ENCODE assay signal across 8 mouse cellular contexts in the genomic region with DNA sequence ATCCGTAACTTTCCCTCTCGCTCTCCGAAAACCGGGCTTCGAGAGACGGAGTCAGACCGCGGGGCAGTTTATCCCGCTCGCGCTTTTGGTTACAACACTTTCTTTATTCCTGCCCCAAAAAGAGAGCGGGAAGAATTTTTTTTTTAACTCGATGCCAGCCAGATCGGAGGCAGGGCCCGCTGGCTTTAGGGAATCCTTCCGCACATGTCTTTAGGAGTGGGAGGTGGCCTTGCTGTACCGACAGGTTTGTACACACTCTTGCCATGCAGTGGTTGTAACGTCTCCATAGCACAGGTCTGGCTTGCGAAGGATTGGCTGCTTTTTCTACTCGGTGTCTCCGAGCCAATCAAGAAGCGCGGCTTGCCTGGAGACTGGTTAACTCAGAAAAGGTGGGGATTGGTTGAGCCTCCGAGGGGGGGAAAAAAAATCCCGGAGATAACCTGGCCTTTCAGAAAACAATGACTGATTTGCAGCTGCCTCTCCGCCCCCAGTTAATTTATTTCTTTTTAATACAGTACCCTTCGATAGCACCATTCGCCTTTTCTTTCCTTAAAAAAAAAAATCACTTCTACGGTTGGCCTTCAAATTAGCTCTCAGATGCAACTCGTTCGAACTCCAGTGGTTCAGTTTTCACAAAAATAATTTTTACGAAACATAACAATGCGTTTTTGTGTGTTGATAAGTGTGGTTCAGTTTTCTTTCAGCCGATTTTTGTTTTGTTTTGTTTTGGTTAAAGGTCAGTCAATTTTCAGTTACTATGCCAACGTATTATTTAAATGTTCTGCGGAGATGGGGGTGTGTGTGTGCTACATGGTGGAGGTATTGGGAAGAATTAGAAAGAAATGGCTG. TPM values are rescaled to one million over a fixed set of nuclear protein-coding genes. Genes with fewer than 3 reads are reported as not detected.
DNase-seq lines count a peak whose midpoint lies in the region; ATAC-seq and TF ChIP-seq lines count a peak whose summit lies in the region.

No protein-coding gene starts in this region.

- 0 out of 4 replicates have a peak, but pooled peaks of 1 of the 2 experiments have one; percentile 28 for TF ChIP-seq EP300 in MEL (IDR thresholded peaks at IDR 0.05; ENCODE audit: low read depth in 1 of 2, low read length in 2 of 2)

- H3K36me3 ChIP-seq in MEL (ENCODE audit: control insufficient read depth in 1 of 2, insufficient read depth in 2 of 2, low read length in 2 of 2), result peaks cover 0 to 15% of the 10 kb centered on the region in 2 experiments; a peak in 2 of 4 replicates
- H3K36me3 ChIP-seq in forebrain, embryonic 16.5 days (ENCODE audit: control insufficient read depth, insufficient read depth), result no peaks in the 10 kb centered on the region
- H3K36me3 ChIP-seq in neural tube, embryonic 15.5 days, result no peaks in the 10 kb centered on the region

- no peaks in the 10 kb centered on the region for H3K9me3 ChIP-seq in MEL (replicated peaks; ENCODE audit: insufficient read depth, low read length)
- no peaks in the 10 kb centered on the region for H3K9me3 ChIP-seq in forebrain, embryonic 16.5 days (ENCODE audit: control insufficient read depth, low read length)
- H3K9me3 ChIP-seq in neural tube, embryonic 15.5 days (replicated peaks), result no peaks in the 10 kb centered on the region

- intact Hi-C loops in heart, postnatal 25 days (cut with DNase I), result loop anchor here (5.0 kb wide), 3 partner anchors 68 to 363 kb away; partner anchors contain the start of genes Pds5a, Smim14 and Ube2k

- no peaks in the 10 kb centered on the region for H3K27me3 ChIP-seq in MEL (ENCODE audit: control insufficient read depth in 1 of 2, insufficient read depth in 2 of 2, low read length in 2 of 2)
- no peaks in the 10 kb centered on the region for H3K27me3 ChIP-seq in cerebellum, adult 2 months (ENCODE audit: control insufficient read depth, insufficient read depth, low read length)
- no peaks in the 10 kb centered on the region for H3K27me3 ChIP-seq in forebrain, embryonic 16.5 days (replicated peaks; ENCODE audit: control insufficient read depth, insufficient read depth, low read length)
- no peaks in the 10 kb centered on the region for H3K27me3 ChIP-seq in neural tube, embryonic 15.5 days (replicated peaks)

- peaks cover 0 to 14% of the 10 kb centered on the region in 2 experiments; a peak in 2 of 4 replicates for H3K4me1 ChIP-seq in MEL (ENCODE audit: control insufficient read depth in 1 of 2, insufficient read depth in 2 of 2, low read length in 2 of 2)
- H3K4me1 ChIP-seq in cerebellum, adult 2 months (ENCODE audit: control insufficient read depth, insufficient read depth, low read length), result no peaks in the 10 kb centered on the region
- H3K4me1 ChIP-seq in forebrain, embryonic 16.5 days (replicated peaks; ENCODE audit: control insufficient read depth, insufficient read depth, low read length), result peaks cover 7% of the 10 kb centered on the region
- H3K4me1 ChIP-seq in lung, adult 2 months (ENCODE audit: control insufficient read depth, insufficient read depth, low read length), result peaks cover 5% of the 10 kb centered on the region
- peaks cover 12% of the 10 kb centered on the region for H3K4me1 ChIP-seq in neural tube, embryonic 15.5 days

- peak overlapping the region; percentile 60 for H3K4me2 ChIP-seq in forebrain, embryonic 16.5 days (ENCODE audit: low read length)
- peak overlapping the region; percentile 75 for H3K4me2 ChIP-seq in neural tube, embryonic 15.5 days

- peak; percentile 88 for ATAC-seq in forebrain, embryonic 16.5 days
- peak; percentile 91 for ATAC-seq in neural tube, embryonic 15.5 days (ENCODE audit: low FRiP score)

- no peak for TF ChIP-seq CTCF in MEL (IDR thresholded peaks at IDR 0.05 in 2 of 3, conservative IDR thresholded peaks at IDR 0.05 in 1 of 3; ENCODE audit: control insufficient read depth in 1 of 3, insufficient read depth in 1 of 3, low read depth in 2 of 3, low read length in 3 of 3, poor library complexity in 1 of 3, severe bottlenecking in 1 of 3)
- TF ChIP-seq CTCF in cerebellum, adult 2 months (IDR thresholded peaks at IDR 0.05; ENCODE audit: borderline replicate concordance, insufficient read depth, low read depth, low read length), result no peak
- TF ChIP-seq CTCF in lung, adult 2 months (IDR thresholded peaks at IDR 0.05; ENCODE audit: insufficient read depth, low read length), result no peak

- peaks cover 20% of the 10 kb centered on the region for H3K79me2 ChIP-seq in MEL (ENCODE audit: control insufficient read depth, insufficient read depth, low read length, poor library complexity)

- TF ChIP-seq RAD21 in MEL (IDR thresholded peaks at IDR 0.05; ENCODE audit: low read depth, low read length), result no peak

- peak; percentile 98 for DNase-seq in MEL (ENCODE audit: low read depth, low spot score)
- peak; percentile 85 to 93 for DNase-seq in cerebellum, adult 2 months
- peak; percentile 78 for DNase-seq in heart, postnatal 25 days (ENCODE audit: low spot score)
- peak; percentile 89 for DNase-seq in layer of hippocampus, adult 11-12 months (ENCODE audit: low spot score)
- peak; percentile 83 for DNase-seq in lung, adult 2 months
- DNase-seq in testis, postnatal 10 days (ENCODE audit: low spot score), result peak; percentile 82

- peak; percentile 51 to 90; a peak in 3 of 4 replicates for TF ChIP-seq POLR2A in MEL (IDR thresholded peaks at IDR 0.05; ENCODE audit: control insufficient read depth in 1 of 2, insufficient read depth in 1 of 2, low read depth in 1 of 2, low read length in 2 of 2, poor library complexity in 1 of 2)
- TF ChIP-seq POLR2A in cerebellum, adult 2 months (IDR thresholded peaks at IDR 0.05; ENCODE audit: borderline replicate concordance, insufficient read depth, low read length), result peak; percentile 21; the same call in 1 of the 2 replicates
- TF ChIP-seq POLR2A in lung, adult 2 months (IDR thresholded peaks at IDR 0.05; ENCODE audit: borderline replicate concordance, extremely low read depth, low read depth, low read length), result peak; percentile 67; the same call in 1 of the 2 replicates

- peak overlapping the region; percentile 84 to 89 for H3K4me3 ChIP-seq in MEL (ENCODE audit: control insufficient read depth in 1 of 2, insufficient read depth in 1 of 2, low read depth in 2 of 2, low read length in 2 of 2)
- H3K4me3 ChIP-seq in cerebellum, adult 2 months (replicated peaks; ENCODE audit: insufficient read depth, low read depth, low read length), result peak overlapping the region; percentile 93
- H3K4me3 ChIP-seq in forebrain, embryonic 16.5 days (replicated peaks; ENCODE audit: low read length), result peak overlapping the region; percentile 81
- peak overlapping the region; percentile 97 for H3K4me3 ChIP-seq in lung, adult 2 months (replicated peaks; ENCODE audit: extremely low read depth, low read depth, low read length)
- H3K4me3 ChIP-seq in neural tube, embryonic 15.5 days (replicated peaks), result peak overlapping the region; percentile 87

- WGBS in cerebellum, adult 2 months, result 2% methylated on average over 36 of the region's 36 CpGs
- WGBS in forebrain, embryonic 16.5 days, result 2% methylated on average over 36 of the region's 36 CpGs
- 2% methylated on average over 36 of the region's 36 CpGs for WGBS in lung, adult 2 months
- WGBS in neural tube, embryonic 15.5 days, result 4% methylated on average over 36 of the region's 36 CpGs

- H3K27ac ChIP-seq in MEL (ENCODE audit: control insufficient read depth, low read depth, low read length), result peak overlapping the region; percentile 97
- H3K27ac ChIP-seq in cerebellum, adult 2 months (ENCODE audit: insufficient read depth, low read length), result 0 out of 2 replicates have a peak overlapping the region, but pooled peaks have one; percentile 8
- H3K27ac ChIP-seq in forebrain, embryonic 16.5 days (ENCODE audit: low read length), result peak overlapping the region; percentile 100
- peak overlapping the region; percentile 100 for H3K27ac ChIP-seq in neural tube, embryonic 15.5 days (replicated peaks)

- H3K9ac ChIP-seq in MEL (ENCODE audit: control insufficient read depth, low read depth, low read length, poor library complexity, severe bottlenecking), result peak overlapping the region; percentile 95
- peak overlapping the region; percentile 99 for H3K9ac ChIP-seq in forebrain, embryonic 16.5 days (replicated peaks; ENCODE audit: low read depth, low read length)
- H3K9ac ChIP-seq in neural tube, embryonic 15.5 days (replicated peaks), result peak overlapping the region; percentile 97

TF ChIP-seq in MEL, 35 proteins besides CTCF, POLR2A, EP300 and RAD21 (continues in another document):
- TF ChIP-seq BHLHE40 (IDR thresholded peaks at IDR 0.05; ENCODE audit: borderline replicate concordance, low read depth, low read length) (no peak), CHD2 (IDR thresholded peaks at IDR 0.05; ENCODE audit: low read length) (no peak), TBP (IDR thresholded peaks at IDR 0.05; ENCODE audit: low read depth, low read length) (peak; percentile 93), KAT2A (conservative IDR thresholded peaks at IDR 0.05; ENCODE audit: low read depth, low read length) (no peak), USF1 (IDR thresholded peaks at IDR 0.05; ENCODE audit: low read depth, low read length) (no peak), MAX (IDR thresholded peaks at IDR 0.05; ENCODE audit: low read length) (peak; percentile 66; the same call in 1 of the 2 replicates), MYC (IDR thresholded peaks at IDR 0.05; ENCODE audit: low read depth, low read length) (peak; percentile 54), CHD1 (IDR thresholded peaks at IDR 0.05; ENCODE audit: low read depth, low read length) (no peak), ELF1 (IDR thresholded peaks at IDR 0.05; ENCODE audit: low read depth, low read length) (0 out of 2 replicates have a peak, but pooled peaks have one; percentile 6), UBTF (IDR thresholded peaks at IDR 0.05; ENCODE audit: borderline replicate concordance, insufficient read depth, low read depth, low read length) (no peak; the same call in 1 of the 2 replicates), TAL1 (IDR thresholded peaks at IDR 0.05; ENCODE audit: low read length) (no peak), ETS1 (IDR thresholded peaks at IDR 0.05; ENCODE audit: low read depth, low read length) (peak; percentile 19; the same call in 1 of the 2 replicates), TCF12 (IDR thresholded peaks at IDR 0.05; ENCODE audit: low read depth, low read length) (peak; percentile 54), NRF1 (IDR thresholded peaks at IDR 0.05; ENCODE audit: insufficient read depth, low read depth, low read length, poor library complexity, severe bottlenecking) (no peak), ZKSCAN1 (IDR thresholded peaks at IDR 0.05; ENCODE audit: low read depth, low read length) (no peak)

RNA-seq across cellular contexts. Expression of gene N4bp2, which starts 1.7 kb away (rescaled TPM):
- 10.1 and 11.4 TPM in 2 replicates for total RNA-seq in MEL (2012; rRNA removed)
- 10 to 100 TPM; 12.9 to 50.6 TPM for polyA plus RNA-seq in MEL (2012; ENCODE audit: insufficient read depth in 1 of 2, insufficient read length in 2 of 2, low read depth in 1 of 2, low replicate concordance in 2 of 2, missing spikeins in 1 of 2)
- polyA plus RNA-seq in cerebellum, adult 2 months (2012; rRNA removed), result 5.4 and 5.7 TPM in 2 replicates
- polyA plus RNA-seq in forebrain, embryonic 16.5 days (2015; fragmentation: Nextera tagmentation; extraction: Ambion mirVana), result 19.0 and 22.4 TPM in 2 replicates
- 10 to 100 TPM; 15.7 to 15.9 TPM for total RNA-seq in heart, postnatal 25 days (2021)
- polyA plus RNA-seq in lung, adult 2 months (2012; rRNA removed), result 3.6 and 3.7 TPM in 2 replicates
- polyA plus RNA-seq in neural tube, embryonic 15.5 days (2015; fragmentation: Nextera tagmentation; extraction: Ambion mirVana), result 13.7 and 16.6 TPM in 2 replicates

Comparison
In these comparisons a context has a peak if more than half of its experiments do, and no peak if none do; other contexts are left out.
1. Peak in every context shown above with its lines: DNase-seq, ATAC-seq, H3K4me3 ChIP-seq and H3K27ac ChIP-seq.
2. H3K27ac ChIP-seq: peak in every context shown above with its lines; median percentile 100 in forebrain, embryonic 16.5 days; 100 in neural tube, embryonic 15.5 days; 97 in MEL; 8 in cerebellum, adult 2 months.